Mouse (Mus musculus) stomach, postnatal 0 days (tissue): ENCODE results near the gene Magi2.

Experiments used
- CTCF ChIP-seq: IDR thresholded peaks from 2 replicates; pipeline ENCODE4 v1.5.1; 2016; ENCODE audit warnings: antibody characterized with exemption, low read depth, mild to moderate bottlenecking, moderate library complexity
- EP300 ChIP-seq: optimal IDR thresholded peaks from 2 replicates; pipeline ENCODE3; 2016; ENCODE audit warnings: antibody characterized with exemption

- TF ChIP-seq CTCF (no peak), EP300 (no peak)
Observed at GRCm38 (mm10) chr5:20417348-20417747, 1190.5 kb downstream of the Magi2 start.
